Mouse (Mus musculus): ENCODE measurements at regions not wholly inside any gene's neighbourhood (a gene's known extent, or its start where the extent isn't known, plus 50 kb on each side); places are given as distances from the start of the nearest gene placed in this dataset.

DNA sequence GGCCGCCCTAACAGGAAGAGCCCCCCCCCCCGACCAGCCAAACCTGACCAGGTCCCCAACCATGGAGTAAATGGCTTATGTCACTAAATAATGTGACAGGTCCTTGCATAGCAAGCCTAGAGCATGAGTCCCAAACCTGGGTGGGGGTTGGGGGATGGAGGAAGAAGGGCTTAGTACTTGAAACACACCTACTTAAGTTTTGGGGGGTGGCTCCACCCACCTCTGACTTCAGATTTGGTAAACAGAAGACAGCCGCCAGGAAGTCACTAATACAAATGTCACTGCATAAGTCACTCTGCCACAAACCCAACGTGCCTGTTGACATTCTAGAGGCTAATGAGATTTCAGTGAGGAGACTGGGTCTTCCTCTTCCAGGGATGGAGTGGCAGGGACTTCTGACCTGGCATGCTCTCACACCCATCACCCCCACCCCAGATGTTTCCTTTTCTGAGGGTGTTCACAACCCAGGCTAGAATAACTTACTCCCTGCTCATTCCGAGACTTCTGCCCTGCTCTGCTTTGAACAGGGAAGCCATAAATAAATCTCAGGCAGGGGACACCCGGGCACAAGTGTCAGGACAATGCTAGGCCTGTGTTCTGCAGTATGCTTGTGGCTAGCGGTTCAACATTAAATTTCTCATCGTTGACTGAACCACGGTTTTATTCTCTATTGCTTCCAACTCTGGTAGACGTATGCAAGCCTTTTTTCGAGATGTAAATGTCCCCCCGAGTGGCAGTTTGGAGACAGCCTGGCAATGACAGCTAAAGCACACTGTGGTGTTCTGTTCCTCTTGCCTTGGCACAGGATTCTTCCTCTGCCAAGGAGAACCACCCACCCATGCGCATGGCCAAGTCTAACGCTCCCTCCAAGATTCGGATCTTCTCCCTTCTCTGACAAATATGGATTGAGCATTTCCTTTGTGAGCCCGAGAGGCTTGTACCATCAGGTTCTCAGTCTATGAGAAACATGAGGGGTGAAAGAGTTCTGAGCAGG is 161.6 kb upstream of the Dyrk2 start:
- no peak for DNase-seq (ENCODE audit: low read depth, low spot score)
- TF ChIP-seq HCFC1 (IDR thresholded peaks at IDR 0.05; ENCODE audit: borderline replicate concordance, insufficient read depth, low read length) (no peak), ZC3H11A (IDR thresholded peaks at IDR 0.05; ENCODE audit: borderline replicate concordance, low read depth, low read length) (no peak), MAFK (IDR thresholded peaks at IDR 0.05; ENCODE audit: insufficient read depth, low read depth, low read length) (no peak), CHD2 (IDR thresholded peaks at IDR 0.05; ENCODE audit: low read depth, low read length) (no peak)
- no peak overlapping the region for H3K4me3 ChIP-seq (ENCODE audit: insufficient read depth in 1 of 2, low read depth in 1 of 2, low read length in 2 of 2, poor library complexity in 1 of 2, severe bottlenecking in 1 of 2)
- no peaks in the 10 kb centered on the region for H3K9me3 ChIP-seq (ENCODE audit: control insufficient read depth, insufficient read depth, low read depth, low read length)
- in situ Hi-C loops (cut with MboI; ENCODE audit: low sequenced_read_pairs in 2 of 2, unreplicated experiment in 2 of 2): no loop called here
- no peaks in the 10 kb centered on the region for H3K36me3 ChIP-seq (ENCODE audit: control insufficient read depth, insufficient read depth, low read length, poor library complexity, severe bottlenecking)
- no peaks in the 10 kb centered on the region for H3K4me1 ChIP-seq (ENCODE audit: control insufficient read depth in 2 of 2, insufficient read depth in 2 of 2, low read length in 2 of 2, poor library complexity in 1 of 2)
- no peak overlapping the region for H3K9ac ChIP-seq (ENCODE audit: insufficient read depth, low read depth, low read length, poor library complexity, severe bottlenecking)
- H3K27ac ChIP-seq (ENCODE audit: insufficient read depth, low read depth, low read length, poor library complexity, severe bottlenecking): no peak overlapping the region

DNA sequence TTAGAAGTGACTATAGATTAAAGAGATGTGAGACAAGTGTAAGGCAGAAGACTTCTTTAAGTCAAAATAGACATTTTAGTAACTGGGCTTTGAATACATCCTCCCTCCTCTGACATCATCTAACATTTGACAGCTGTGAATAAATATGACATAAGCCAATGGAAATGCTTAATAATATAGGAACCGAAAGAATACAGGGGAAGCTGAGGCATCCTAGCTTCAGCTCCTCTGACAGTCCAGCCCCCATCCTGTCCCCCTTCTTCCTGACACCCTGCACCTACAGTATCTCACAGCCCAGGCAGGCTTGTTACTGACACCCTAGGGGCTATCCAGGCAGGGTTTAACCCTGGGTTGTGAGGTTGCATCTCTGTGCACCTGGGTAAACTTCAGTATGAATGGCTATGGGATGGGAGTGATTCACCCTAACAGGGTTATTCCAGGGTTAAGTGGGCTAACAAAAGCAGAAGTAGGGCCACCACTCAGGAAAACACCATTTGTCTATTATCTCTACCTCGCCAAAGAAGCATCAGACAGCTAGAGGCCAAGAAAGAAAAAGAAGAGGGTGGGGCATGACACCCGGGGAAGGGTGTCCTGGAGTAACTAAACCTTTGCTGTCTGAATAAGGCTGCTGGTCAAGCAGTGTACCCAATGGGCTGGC is 158.6 kb upstream of the Dyrk2 start:
- in situ Hi-C loops (cut with MboI; ENCODE audit: low sequenced_read_pairs in 2 of 2, unreplicated experiment in 2 of 2): no loop called here
- no peak overlapping the region for H3K9ac ChIP-seq (ENCODE audit: insufficient read depth, low read depth, low read length, poor library complexity, severe bottlenecking)
- TF ChIP-seq HCFC1 (IDR thresholded peaks at IDR 0.05; ENCODE audit: borderline replicate concordance, insufficient read depth, low read length) (no peak), ZNF384 (IDR thresholded peaks at IDR 0.05; ENCODE audit: low read depth, low read length) (no peak), CHD2 (IDR thresholded peaks at IDR 0.05; ENCODE audit: low read depth, low read length) (no peak), ZC3H11A (IDR thresholded peaks at IDR 0.05; ENCODE audit: borderline replicate concordance, low read depth, low read length) (no peak), MAFK (IDR thresholded peaks at IDR 0.05; ENCODE audit: insufficient read depth, low read depth, low read length) (no peak)

DNA sequence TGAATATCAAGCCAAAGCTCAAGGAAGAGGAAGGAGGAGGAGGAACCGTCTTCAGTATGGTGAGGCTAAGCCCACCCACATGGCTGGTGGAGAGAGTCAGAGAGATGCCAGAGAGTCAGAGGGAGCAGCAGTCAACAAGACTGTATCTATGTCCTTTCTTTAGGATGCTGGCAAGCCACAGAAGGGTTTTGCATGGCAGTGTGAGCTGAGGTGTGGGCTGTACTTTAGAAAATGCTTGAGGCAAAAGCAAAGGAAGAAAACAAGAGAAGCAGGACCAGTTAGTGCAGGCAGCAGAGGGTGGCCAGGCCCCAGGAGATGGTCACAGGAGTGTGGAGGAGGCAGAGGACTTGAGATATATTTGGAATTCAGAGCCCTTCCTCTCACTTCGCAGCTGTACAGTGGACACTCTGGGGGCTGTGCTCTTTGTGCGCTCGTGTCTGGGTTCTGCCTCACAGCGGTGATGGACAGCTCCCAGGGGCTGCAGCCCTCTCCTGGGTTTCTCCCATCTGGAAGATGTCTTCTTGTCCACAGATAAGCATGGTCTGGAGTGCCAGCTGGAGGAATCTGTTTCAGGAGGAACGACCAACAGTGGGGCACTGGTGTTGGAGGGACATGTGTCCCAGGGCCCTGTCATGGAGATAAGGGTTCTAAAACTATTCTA is 157.4 kb upstream of the Dyrk2 start:
- no peak overlapping the region for H3K27ac ChIP-seq (ENCODE audit: insufficient read depth, low read depth, low read length, poor library complexity, severe bottlenecking)
- no peak for DNase-seq (ENCODE audit: low read depth, low spot score)

More for the DNA sequence above, 158.6 kb upstream of the Dyrk2 start:
- Histone ChIP-seq H3K4me3 (ENCODE audit: insufficient read depth in 1 of 2, low read depth in 1 of 2, low read length in 2 of 2, poor library complexity in 1 of 2, severe bottlenecking in 1 of 2) (no peak overlapping the region), H3K4me1 (ENCODE audit: control insufficient read depth in 2 of 2, insufficient read depth in 2 of 2, low read length in 2 of 2, poor library complexity in 1 of 2) (no peaks in the 10 kb centered on the region), H3K9me3 (ENCODE audit: control insufficient read depth, insufficient read depth, low read depth, low read length) (no peaks in the 10 kb centered on the region), H3K36me3 (ENCODE audit: control insufficient read depth, insufficient read depth, low read length, poor library complexity, severe bottlenecking) (no peaks in the 10 kb centered on the region), H3K27ac (ENCODE audit: insufficient read depth, low read depth, low read length, poor library complexity, severe bottlenecking) (no peak overlapping the region)
- DNase-seq (ENCODE audit: low read depth, low spot score): no peak

DNA sequence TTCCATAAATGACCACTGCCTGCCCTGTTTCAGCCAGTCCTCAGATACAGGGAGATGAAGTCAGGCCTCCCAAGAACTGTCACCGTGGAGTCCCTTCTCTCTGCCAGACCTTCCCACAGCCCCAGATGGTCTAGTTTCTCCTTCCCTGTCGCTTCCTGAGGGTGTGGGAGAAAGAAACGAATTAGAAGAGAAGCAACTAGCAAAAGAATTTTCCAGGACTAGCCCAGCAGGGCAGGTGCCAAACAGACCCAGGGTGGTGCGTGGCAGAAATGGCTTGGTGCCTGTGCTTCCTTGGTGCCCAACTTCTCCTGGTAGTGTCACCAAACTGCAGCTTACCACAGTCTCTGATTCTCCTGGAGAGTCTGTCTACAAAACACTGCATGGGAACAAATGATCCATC is 156.3 kb upstream of the Dyrk2 start:
- no peaks in the 10 kb centered on the region for H3K36me3 ChIP-seq (ENCODE audit: control insufficient read depth, insufficient read depth, low read length, poor library complexity, severe bottlenecking)
- no peaks in the 10 kb centered on the region for H3K9me3 ChIP-seq (ENCODE audit: control insufficient read depth, insufficient read depth, low read depth, low read length)
- no peak overlapping the region for H3K4me3 ChIP-seq (ENCODE audit: insufficient read depth in 1 of 2, low read depth in 1 of 2, low read length in 2 of 2, poor library complexity in 1 of 2, severe bottlenecking in 1 of 2)
- TF ChIP-seq CHD2 (IDR thresholded peaks at IDR 0.05; ENCODE audit: low read depth, low read length) (no peak), ZC3H11A (IDR thresholded peaks at IDR 0.05; ENCODE audit: borderline replicate concordance, low read depth, low read length) (no peak), ZNF384 (IDR thresholded peaks at IDR 0.05; ENCODE audit: low read depth, low read length) (no peak), MAFK (IDR thresholded peaks at IDR 0.05; ENCODE audit: insufficient read depth, low read depth, low read length) (no peak), HCFC1 (IDR thresholded peaks at IDR 0.05; ENCODE audit: borderline replicate concordance, insufficient read depth, low read length) (no peak)
- H3K27ac ChIP-seq (ENCODE audit: insufficient read depth, low read depth, low read length, poor library complexity, severe bottlenecking): no peak overlapping the region
- no peak for DNase-seq (ENCODE audit: low read depth, low spot score)
- H3K9ac ChIP-seq (ENCODE audit: insufficient read depth, low read depth, low read length, poor library complexity, severe bottlenecking): no peak overlapping the region
- in situ Hi-C loops (cut with MboI; ENCODE audit: low sequenced_read_pairs in 2 of 2, unreplicated experiment in 2 of 2): no loop called here
- no peaks in the 10 kb centered on the region for H3K4me1 ChIP-seq (ENCODE audit: control insufficient read depth in 2 of 2, insufficient read depth in 2 of 2, low read length in 2 of 2, poor library complexity in 1 of 2)

More for the DNA sequence above, 157.4 kb upstream of the Dyrk2 start:
- Histone ChIP-seq H3K4me1 (ENCODE audit: control insufficient read depth in 2 of 2, insufficient read depth in 2 of 2, low read length in 2 of 2, poor library complexity in 1 of 2) (no peaks in the 10 kb centered on the region), H3K4me3 (ENCODE audit: insufficient read depth in 1 of 2, low read depth in 1 of 2, low read length in 2 of 2, poor library complexity in 1 of 2, severe bottlenecking in 1 of 2) (no peak overlapping the region), H3K9me3 (ENCODE audit: control insufficient read depth, insufficient read depth, low read depth, low read length) (no peaks in the 10 kb centered on the region), H3K36me3 (ENCODE audit: control insufficient read depth, insufficient read depth, low read length, poor library complexity, severe bottlenecking) (no peaks in the 10 kb centered on the region), H3K9ac (ENCODE audit: insufficient read depth, low read depth, low read length, poor library complexity, severe bottlenecking) (no peak overlapping the region)
- in situ Hi-C loops (cut with MboI; ENCODE audit: low sequenced_read_pairs in 2 of 2, unreplicated experiment in 2 of 2): no loop called here
- no peak for TF ChIP-seq ZNF384 (IDR thresholded peaks at IDR 0.05; ENCODE audit: low read depth, low read length)
- no peak for TF ChIP-seq CHD2 (IDR thresholded peaks at IDR 0.05; ENCODE audit: low read depth, low read length)
- no peak for TF ChIP-seq MAFK (IDR thresholded peaks at IDR 0.05; ENCODE audit: insufficient read depth, low read depth, low read length)
- TF ChIP-seq ZC3H11A (IDR thresholded peaks at IDR 0.05; ENCODE audit: borderline replicate concordance, low read depth, low read length): no peak

Data from ES-E14 (cell line).